Mouse (Mus musculus): Measurements from ENCODE around the gene Rbm7. TPM values are rescaled to one million over a fixed set of nuclear protein-coding genes. Genes with fewer than 3 reads are reported as not detected.
A peak's percentile ranks its signal among the peaks of the same experiment; 100 is the strongest.
"Not testable (repeated sequence)": the region's sequence is repeated elsewhere in the genome, so short reads cannot be mapped to it uniquely, and the experiment has no call there.

The Rbm7 gene
- polyA plus RNA-seq (2015; fragmentation: Nextera tagmentation; extraction: Ambion mirVana): 122 and 126 TPM in 2 replicates

GRCm38 (mm10) chr9:48494817-48495547 is at the start of gene Rbm7, which contains the start of gene Gm5617:
TSS of gene Rbm7 (minus strand) at chr9:48495299.
TSS of gene Gm5617 (plus strand) at chr9:48495442.
- WGBS: under 1% methylated on average over 72 of the region's 72 CpGs
- Histone ChIP-seq H3K4me3 (ENCODE audit: low read length) (peak within 1 kb of the TSS; percentile 86), H3K4me1 (ENCODE audit: insufficient read depth, low read length) (peaks cover 15% of the 10 kb centered on the region), H3K27me3 (ENCODE audit: insufficient read depth, low read length) (no peaks in the 10 kb centered on the region), H3K9me3 (ENCODE audit: low read length) (no peaks in the 10 kb centered on the region), H3K4me2 (replicated peaks; ENCODE audit: low read depth, low read length) (peak within 1 kb of the TSS; percentile 85), H3K27ac (ENCODE audit: low read length) (peak within 1 kb of the TSS; percentile 90), H3K9ac (replicated peaks; ENCODE audit: low read length) (peak within 1 kb of the TSS; percentile 97), H3K36me3 (ENCODE audit: insufficient read depth, low read length) (peaks cover 25% of the 10 kb centered on the region)
- ATAC-seq (ENCODE audit: low FRiP score, low TSS enrichment): peak; percentile 99

GRCm38 (mm10) chr9:48538688-48539087 is 43.6 kb upstream of the Rbm7 start:
- peaks cover 7% of the 10 kb centered on the region for H3K9me3 ChIP-seq (ENCODE audit: low read length)
- no peak overlapping the region for H3K27ac ChIP-seq (ENCODE audit: low read length)
- peak overlapping the region; percentile 19 for H3K4me3 ChIP-seq (ENCODE audit: low read length)
- peak overlapping the region; percentile 50 for H3K4me2 ChIP-seq (replicated peaks; ENCODE audit: low read depth, low read length)
- no peak for ATAC-seq (ENCODE audit: low FRiP score, low TSS enrichment)
- no peaks in the 10 kb centered on the region for H3K27me3 ChIP-seq (ENCODE audit: insufficient read depth, low read length)
- H3K9ac ChIP-seq (replicated peaks; ENCODE audit: low read length): no peak overlapping the region
- H3K36me3 ChIP-seq (ENCODE audit: insufficient read depth, low read length): no peaks in the 10 kb centered on the region
- H3K4me1 ChIP-seq (ENCODE audit: insufficient read depth, low read length): no peaks in the 10 kb centered on the region; the same call in 1 of the 2 replicates
- 12% methylated on average over 12 of the region's 12 CpGs for WGBS

GRCm38 (mm10) chr9:48538044-48538645 is 43.0 kb upstream of the Rbm7 start:
- no peak overlapping the region for H3K27ac ChIP-seq (ENCODE audit: low read length)
- peak overlapping the region; percentile 50 for H3K4me2 ChIP-seq (replicated peaks; ENCODE audit: low read depth, low read length)
- no peak overlapping the region for H3K9ac ChIP-seq (replicated peaks; ENCODE audit: low read length)
- H3K9me3 ChIP-seq (ENCODE audit: low read length): peaks cover 7% of the 10 kb centered on the region
- 8% methylated on average over 17 of the region's 17 CpGs for WGBS
- H3K4me3 ChIP-seq (ENCODE audit: low read length): peak overlapping the region; percentile 19
- H3K27me3 ChIP-seq (ENCODE audit: insufficient read depth, low read length): no peaks in the 10 kb centered on the region
- H3K36me3 ChIP-seq (ENCODE audit: insufficient read depth, low read length): no peaks in the 10 kb centered on the region
- no peaks in the 10 kb centered on the region; the same call in 1 of the 2 replicates for H3K4me1 ChIP-seq (ENCODE audit: insufficient read depth, low read length)
- no peak for ATAC-seq (ENCODE audit: low FRiP score, low TSS enrichment)

- not testable (repeated sequence) for H3K9ac ChIP-seq (replicated peaks; ENCODE audit: low read length); H3K9me3 ChIP-seq (ENCODE audit: low read length); H3K27ac ChIP-seq (ENCODE audit: low read length); H3K4me3 ChIP-seq (ENCODE audit: low read length); H3K36me3 ChIP-seq (ENCODE audit: insufficient read depth, low read length); H3K4me1 ChIP-seq (ENCODE audit: insufficient read depth, low read length); ATAC-seq (ENCODE audit: low FRiP score, low TSS enrichment); H3K4me2 ChIP-seq (replicated peaks; ENCODE audit: low read depth, low read length); H3K27me3 ChIP-seq (ENCODE audit: insufficient read depth, low read length)
- WGBS: 35% methylated on average over 1 of the region's 1 CpGs
Measured at GRCm38 (mm10) chr9:48537616-48538015, 42.5 kb upstream of the Rbm7 start.

GRCm38 (mm10) chr9:48536414-48536813 is 41.3 kb upstream of the Rbm7 start:
- 36% methylated on average over 1 of the region's 1 CpGs for WGBS
- Histone ChIP-seq H3K27ac (ENCODE audit: low read length) (no peak overlapping the region), H3K36me3 (ENCODE audit: insufficient read depth, low read length) (no peaks in the 10 kb centered on the region), H3K9ac (replicated peaks; ENCODE audit: low read length) (no peak overlapping the region), H3K4me1 (ENCODE audit: insufficient read depth, low read length) (no peaks in the 10 kb centered on the region; the same call in 1 of the 2 replicates), H3K27me3 (ENCODE audit: insufficient read depth, low read length) (no peaks in the 10 kb centered on the region), H3K9me3 (ENCODE audit: low read length) (peaks cover 4% of the 10 kb centered on the region), H3K4me2 (replicated peaks; ENCODE audit: low read depth, low read length) (no peak overlapping the region), H3K4me3 (ENCODE audit: low read length) (no peak overlapping the region)
- ATAC-seq (ENCODE audit: low FRiP score, low TSS enrichment): peak; percentile 35; the same call in 1 of the 2 replicates

- H3K27ac ChIP-seq (ENCODE audit: low read length): no peak overlapping the region
- no peaks in the 10 kb centered on the region for H3K4me1 ChIP-seq (ENCODE audit: insufficient read depth, low read length)
- WGBS: 79% methylated on average over 2 of the region's 2 CpGs
- no peak overlapping the region for H3K4me3 ChIP-seq (ENCODE audit: low read length)
- no peak for ATAC-seq (ENCODE audit: low FRiP score, low TSS enrichment)
- no peaks in the 10 kb centered on the region for H3K36me3 ChIP-seq (ENCODE audit: insufficient read depth, low read length)
- H3K9ac ChIP-seq (replicated peaks; ENCODE audit: low read length): no peak overlapping the region
- no peaks in the 10 kb centered on the region for H3K27me3 ChIP-seq (ENCODE audit: insufficient read depth, low read length)
- no peaks in the 10 kb centered on the region for H3K9me3 ChIP-seq (ENCODE audit: low read length)
- no peak overlapping the region for H3K4me2 ChIP-seq (replicated peaks; ENCODE audit: low read depth, low read length)
Measured at GRCm38 (mm10) chr9:48532730-48533129, 37.6 kb upstream of the Rbm7 start.

GRCm38 (mm10) chr9:48532203-48532602 is 37.1 kb upstream of the Rbm7 start:
- ATAC-seq (ENCODE audit: low FRiP score, low TSS enrichment): no peak
- no peaks in the 10 kb centered on the region for H3K9me3 ChIP-seq (ENCODE audit: low read length)
- H3K4me3 ChIP-seq (ENCODE audit: low read length): no peak overlapping the region
- no peaks in the 10 kb centered on the region for H3K36me3 ChIP-seq (ENCODE audit: insufficient read depth, low read length)
- no peaks in the 10 kb centered on the region for H3K4me1 ChIP-seq (ENCODE audit: insufficient read depth, low read length)
- H3K27me3 ChIP-seq (ENCODE audit: insufficient read depth, low read length): no peaks in the 10 kb centered on the region
- 77% methylated on average over 3 of the region's 3 CpGs for WGBS
- H3K27ac ChIP-seq (ENCODE audit: low read length): no peak overlapping the region
- H3K4me2 ChIP-seq (replicated peaks; ENCODE audit: low read depth, low read length): no peak overlapping the region
- H3K9ac ChIP-seq (replicated peaks; ENCODE audit: low read length): no peak overlapping the region

- 88% methylated on average over 4 of the region's 4 CpGs for WGBS
- H3K9ac ChIP-seq (replicated peaks; ENCODE audit: low read length): no peak overlapping the region
Measured at GRCm38 (mm10) chr9:48531294-48531693, 36.2 kb upstream of the Rbm7 start.

GRCm38 (mm10) chr9:48526520-48526919 is 31.4 kb upstream of the Rbm7 start:
- no peaks in the 10 kb centered on the region for H3K36me3 ChIP-seq (ENCODE audit: insufficient read depth, low read length)
- ATAC-seq (ENCODE audit: low FRiP score, low TSS enrichment): no peak
- no peak overlapping the region for H3K27ac ChIP-seq (ENCODE audit: low read length)
- no peaks in the 10 kb centered on the region for H3K9me3 ChIP-seq (ENCODE audit: low read length)
- no peaks in the 10 kb centered on the region for H3K4me1 ChIP-seq (ENCODE audit: insufficient read depth, low read length)
- 93% methylated on average over 4 of the region's 4 CpGs for WGBS
- H3K27me3 ChIP-seq (ENCODE audit: insufficient read depth, low read length): no peaks in the 10 kb centered on the region
- no peak overlapping the region for H3K4me3 ChIP-seq (ENCODE audit: low read length)
- H3K4me2 ChIP-seq (replicated peaks; ENCODE audit: low read depth, low read length): no peak overlapping the region
- no peak overlapping the region for H3K9ac ChIP-seq (replicated peaks; ENCODE audit: low read length)

More at GRCm38 (mm10) chr9:48531294-48531693, 36.2 kb upstream of the Rbm7 start:
- Histone ChIP-seq H3K9me3 (ENCODE audit: low read length) (no peaks in the 10 kb centered on the region), H3K27me3 (ENCODE audit: insufficient read depth, low read length) (no peaks in the 10 kb centered on the region), H3K4me3 (ENCODE audit: low read length) (no peak overlapping the region), H3K36me3 (ENCODE audit: insufficient read depth, low read length) (no peaks in the 10 kb centered on the region), H3K27ac (ENCODE audit: low read length) (no peak overlapping the region), H3K4me2 (replicated peaks; ENCODE audit: low read depth, low read length) (no peak overlapping the region), H3K4me1 (ENCODE audit: insufficient read depth, low read length) (no peaks in the 10 kb centered on the region)
- no peak for ATAC-seq (ENCODE audit: low FRiP score, low TSS enrichment)

- no peaks in the 10 kb centered on the region for H3K27me3 ChIP-seq (ENCODE audit: insufficient read depth, low read length)
- no peak overlapping the region for H3K4me3 ChIP-seq (ENCODE audit: low read length)
- no peak for ATAC-seq (ENCODE audit: low FRiP score, low TSS enrichment)
- no peaks in the 10 kb centered on the region for H3K36me3 ChIP-seq (ENCODE audit: insufficient read depth, low read length)
- 10% methylated on average over 1 of the region's 1 CpGs for WGBS
- H3K4me2 ChIP-seq (replicated peaks; ENCODE audit: low read depth, low read length): no peak overlapping the region
- H3K4me1 ChIP-seq (ENCODE audit: insufficient read depth, low read length): no peaks in the 10 kb centered on the region
- no peak overlapping the region for H3K27ac ChIP-seq (ENCODE audit: low read length)
- H3K9me3 ChIP-seq (ENCODE audit: low read length): no peaks in the 10 kb centered on the region
- H3K9ac ChIP-seq (replicated peaks; ENCODE audit: low read length): no peak overlapping the region
Measured at GRCm38 (mm10) chr9:48525566-48525965, 30.5 kb upstream of the Rbm7 start.

All from kidney, embryonic 16.5 days (tissue).